Mouse (Mus musculus): ENCODE data around the gene Tifa. TPM values are rescaled to one million over a fixed set of nuclear protein-coding genes. Genes with fewer than 3 reads are reported as not detected.

Tifa gene
- polyA plus RNA-seq, 1 experiment from 2014 or later: 3.6 TPM

DNA sequence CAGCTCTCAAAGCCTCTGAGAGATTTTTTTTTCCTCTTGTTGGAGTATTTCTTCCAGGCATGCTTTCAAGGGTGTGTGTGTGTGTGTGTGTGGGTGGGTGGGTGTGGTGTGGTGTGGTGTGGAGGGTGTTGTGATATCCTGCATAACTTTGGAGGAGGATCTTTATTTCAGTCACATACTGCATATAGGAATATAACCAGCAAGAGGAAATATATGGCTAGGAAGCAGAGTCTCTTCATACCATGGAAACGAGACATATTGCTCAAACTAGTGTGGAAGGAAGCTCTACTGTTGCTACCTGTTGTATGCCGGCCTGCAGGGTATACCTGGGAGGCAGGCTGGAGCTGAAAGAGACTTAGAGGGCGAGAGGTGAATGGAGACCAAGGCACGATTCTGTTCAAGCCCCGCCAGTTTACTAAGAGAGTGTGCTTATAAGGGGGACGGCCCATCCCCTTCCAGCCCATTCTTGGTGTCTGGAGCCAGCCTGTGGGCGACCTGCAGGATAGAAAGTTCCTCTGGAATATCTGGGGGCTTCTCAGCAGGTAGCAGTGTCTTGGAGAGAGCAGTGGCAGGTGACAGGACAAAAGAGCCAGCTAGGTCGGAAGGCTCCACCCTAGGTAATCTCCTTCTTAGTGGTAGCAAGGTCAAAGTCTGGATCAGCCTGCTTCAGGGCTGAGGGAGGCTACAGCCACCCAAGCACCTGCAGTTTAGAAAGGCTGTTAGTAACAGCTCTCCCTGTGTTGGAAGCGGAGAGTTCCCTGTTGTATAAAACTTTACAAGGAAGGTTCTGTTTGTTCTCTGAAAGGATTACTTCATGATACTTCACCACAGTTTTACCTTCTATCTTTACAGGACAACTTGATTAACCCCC lies 61.4 kb downstream of the Tifa start:
- Histone ChIP-seq H3K4me3 (replicated peaks) (no peak overlapping the region), H3K4me1 (0 out of 2 replicates have a peak, but pooled peaks cover 3% of the 10 kb centered on the region), H3K36me3 (no peaks in the 10 kb centered on the region), H3K9me3 (replicated peaks) (no peaks in the 10 kb centered on the region), H3K4me2 (replicated peaks) (no peak overlapping the region), H3K27me3 (no peaks in the 10 kb centered on the region), H3K27ac (replicated peaks) (no peak overlapping the region), H3K9ac (no peak overlapping the region)
- 58% methylated on average over 9 of the region's 9 CpGs for WGBS
- no peak for ATAC-seq (ENCODE audit: insufficient number of reproducible peaks, low FRiP score, low TSS enrichment, low read depth)

DNA sequence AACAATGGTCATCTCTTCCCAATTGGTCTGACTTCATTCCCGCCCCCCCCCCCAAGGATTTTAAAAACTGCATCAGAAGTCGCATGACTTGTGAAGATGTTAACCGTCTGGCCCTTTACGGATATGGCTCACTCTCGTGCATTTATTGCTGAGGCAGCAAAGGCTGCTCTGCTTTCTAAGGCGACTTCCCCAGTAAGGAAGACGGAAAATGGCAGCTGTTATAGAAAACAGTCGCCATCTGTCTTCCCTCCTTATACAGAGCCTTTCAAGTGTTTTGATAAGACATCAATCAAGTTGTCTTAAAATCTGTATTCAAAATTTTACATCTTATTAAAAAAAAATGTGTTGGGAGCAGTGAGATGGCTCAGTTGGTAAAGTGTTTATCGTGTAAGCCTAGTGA lies 63.1 kb downstream of the Tifa start:
- Histone ChIP-seq H3K27ac (replicated peaks) (no peak overlapping the region), H3K27me3 (no peaks in the 10 kb centered on the region), H3K4me3 (replicated peaks) (no peak overlapping the region), H3K9ac (no peak overlapping the region), H3K9me3 (replicated peaks) (no peaks in the 10 kb centered on the region), H3K36me3 (no peaks in the 10 kb centered on the region), H3K4me2 (replicated peaks) (no peak overlapping the region), H3K4me1 (0 out of 2 replicates have a peak, but pooled peaks cover 3% of the 10 kb centered on the region)
- 73% methylated on average over 9 of the region's 9 CpGs for WGBS
- ATAC-seq (ENCODE audit: insufficient number of reproducible peaks, low FRiP score, low TSS enrichment, low read depth): no peak

DNA sequence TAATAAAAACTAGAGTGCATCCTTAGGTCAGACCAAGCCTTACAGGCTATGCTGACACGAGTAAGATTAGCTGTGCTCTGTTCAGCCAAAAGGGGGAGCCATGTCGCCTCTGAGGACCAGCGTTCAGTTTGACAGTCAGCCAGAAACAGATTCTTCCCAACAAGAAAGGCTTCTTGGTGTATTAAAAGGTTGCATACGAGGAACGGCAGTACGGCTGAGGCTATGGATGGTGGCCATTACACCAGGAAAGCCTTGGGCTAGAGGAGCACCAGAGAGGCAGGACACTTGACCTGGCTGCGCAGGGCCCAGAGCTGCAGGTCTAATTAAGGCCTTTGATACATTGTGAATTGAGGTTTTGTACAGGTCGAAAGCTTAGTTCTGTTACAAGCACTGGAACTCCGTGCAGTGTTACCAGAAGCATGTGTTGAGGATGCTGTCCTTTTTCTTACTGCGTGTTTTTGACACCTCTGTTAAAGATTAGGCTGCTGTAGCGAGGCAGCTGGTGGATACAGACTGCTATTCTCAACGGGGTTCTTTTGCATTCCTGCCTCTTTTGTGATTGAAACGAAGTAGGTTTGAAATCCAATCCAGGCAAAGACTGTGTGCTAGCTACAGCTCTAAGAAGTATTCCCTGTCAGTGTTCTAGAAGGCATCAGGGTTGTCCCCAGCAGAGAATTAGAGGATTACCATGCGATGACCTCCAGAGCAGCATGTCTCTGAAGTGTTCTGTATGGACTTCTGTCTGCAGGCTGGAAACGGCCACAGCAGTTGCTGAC lies 64.0 kb downstream of the Tifa start:
- Histone ChIP-seq H3K27ac (replicated peaks) (no peak overlapping the region), H3K4me1 (0 out of 2 replicates have a peak, but pooled peaks cover 3% of the 10 kb centered on the region), H3K9me3 (replicated peaks) (no peaks in the 10 kb centered on the region), H3K4me2 (replicated peaks) (peak overlapping the region; percentile 26; the same call in 1 of the 2 replicates), H3K27me3 (no peaks in the 10 kb centered on the region), H3K36me3 (no peaks in the 10 kb centered on the region), H3K9ac (no peak overlapping the region), H3K4me3 (replicated peaks) (no peak overlapping the region)
- 21% methylated on average over 15 of the region's 15 CpGs for WGBS
- no peak for ATAC-seq (ENCODE audit: insufficient number of reproducible peaks, low FRiP score, low TSS enrichment, low read depth)

DNA sequence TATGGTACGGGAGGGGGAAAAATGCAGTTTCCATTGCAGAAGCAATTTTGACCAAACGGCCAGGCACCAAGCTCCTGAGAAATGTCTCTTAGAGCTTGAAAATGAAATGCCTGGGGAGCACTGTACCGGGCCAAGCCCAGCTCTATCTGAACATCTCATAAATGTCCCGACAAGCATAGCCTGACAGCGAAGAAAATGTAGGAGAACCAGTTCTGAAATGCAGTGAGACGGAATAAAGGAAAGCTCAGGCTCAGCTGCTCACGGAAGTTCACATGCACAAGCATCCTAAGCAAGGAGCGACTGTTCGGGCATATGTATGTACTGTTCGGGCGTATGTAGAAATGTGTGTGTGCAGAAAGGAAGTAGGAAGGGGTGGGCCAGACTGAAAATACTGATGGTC lies 71.7 kb downstream of the Tifa start:
- H3K9me3 ChIP-seq (replicated peaks): no peaks in the 10 kb centered on the region
- ATAC-seq (ENCODE audit: insufficient number of reproducible peaks, low FRiP score, low TSS enrichment, low read depth): no peak
- no peak overlapping the region for H3K9ac ChIP-seq
- WGBS: 69% methylated on average over 11 of the region's 11 CpGs
- H3K36me3 ChIP-seq: no peaks in the 10 kb centered on the region
- H3K27me3 ChIP-seq: no peaks in the 10 kb centered on the region
- no peak overlapping the region for H3K4me3 ChIP-seq (replicated peaks)
- peak overlapping the region; percentile 63 for H3K27ac ChIP-seq (replicated peaks)
- H3K4me2 ChIP-seq (replicated peaks): no peak overlapping the region
- no peaks in the 10 kb centered on the region for H3K4me1 ChIP-seq

DNA sequence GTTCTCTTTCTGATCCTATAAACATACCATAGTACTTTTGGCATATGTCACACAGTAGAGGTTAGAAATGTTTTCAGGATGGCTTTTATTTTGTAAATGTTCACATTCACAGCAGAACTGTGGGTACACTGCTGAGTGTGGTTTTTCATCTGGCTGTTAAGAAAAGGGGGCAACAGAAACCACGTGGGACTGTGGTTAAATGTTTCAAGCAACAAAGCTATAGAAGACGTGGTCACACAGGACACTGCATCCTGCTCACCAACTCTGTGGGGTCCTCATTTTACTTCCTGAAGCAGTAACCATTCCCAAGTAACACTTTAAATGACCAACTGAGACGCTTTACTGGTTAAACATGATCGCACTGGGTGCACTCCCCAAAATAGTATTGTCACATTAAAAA lies 72.9 kb downstream of the Tifa start:
- no peak overlapping the region for H3K4me2 ChIP-seq (replicated peaks)
- ATAC-seq (ENCODE audit: insufficient number of reproducible peaks, low FRiP score, low TSS enrichment, low read depth): no peak
- no peaks in the 10 kb centered on the region for H3K9me3 ChIP-seq (replicated peaks)
- WGBS: 47% methylated on average over 4 of the region's 4 CpGs
- H3K9ac ChIP-seq: no peak overlapping the region
- no peaks in the 10 kb centered on the region for H3K4me1 ChIP-seq
- H3K4me3 ChIP-seq (replicated peaks): no peak overlapping the region
- no peaks in the 10 kb centered on the region for H3K36me3 ChIP-seq
- H3K27ac ChIP-seq (replicated peaks): no peak overlapping the region
- H3K27me3 ChIP-seq: no peaks in the 10 kb centered on the region

DNA sequence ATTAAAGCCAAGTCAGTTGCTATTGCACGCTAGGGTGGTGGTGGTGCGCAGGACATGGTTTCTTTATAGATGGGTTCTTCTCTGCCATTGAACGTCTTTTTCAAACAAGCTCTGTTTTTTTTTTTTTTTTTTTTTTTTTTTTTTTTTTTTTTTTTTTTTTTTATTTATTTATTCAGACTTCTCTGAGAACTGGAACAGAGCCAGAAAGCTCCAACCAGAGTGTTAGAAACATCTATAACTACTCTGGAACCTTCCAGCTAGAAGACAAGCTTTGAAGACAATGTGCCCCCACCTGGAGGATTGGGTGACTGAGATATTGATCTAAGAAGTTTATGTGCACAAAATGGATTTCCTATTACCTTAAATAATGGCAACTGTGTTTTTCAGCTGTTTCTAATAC lies 74.0 kb downstream of the Tifa start:
- Histone ChIP-seq H3K9ac (no peak overlapping the region), H3K27ac (replicated peaks) (no peak overlapping the region), H3K36me3 (no peaks in the 10 kb centered on the region), H3K4me1 (no peaks in the 10 kb centered on the region), H3K4me2 (replicated peaks) (no peak overlapping the region), H3K9me3 (replicated peaks) (no peaks in the 10 kb centered on the region), H3K27me3 (no peaks in the 10 kb centered on the region), H3K4me3 (replicated peaks) (no peak overlapping the region)
- no peak for ATAC-seq (ENCODE audit: insufficient number of reproducible peaks, low FRiP score, low TSS enrichment, low read depth)
- WGBS: 50% methylated on average over 3 of the region's 3 CpGs

DNA sequence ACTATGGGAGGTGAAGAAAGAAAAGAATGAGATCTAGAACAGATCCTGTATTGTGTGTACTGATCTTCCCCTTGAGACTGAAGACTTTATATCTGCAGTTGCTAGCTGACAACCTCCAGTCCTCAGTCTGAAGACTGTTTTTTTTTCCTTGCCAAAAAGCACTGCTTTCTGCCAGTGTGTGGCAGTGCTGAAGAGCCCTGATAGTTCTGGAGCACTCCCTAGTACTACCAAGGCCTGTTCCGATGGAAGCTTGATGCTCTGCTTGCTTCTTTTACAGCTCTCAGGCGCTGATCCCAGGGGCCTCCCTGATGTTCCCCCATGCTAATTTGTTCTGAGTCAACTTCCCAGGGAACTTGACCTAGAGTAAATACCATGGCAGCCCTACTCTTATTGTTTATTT lies 74.6 kb downstream of the Tifa start:
- 39% methylated on average over 2 of the region's 2 CpGs for WGBS
- ATAC-seq (ENCODE audit: insufficient number of reproducible peaks, low FRiP score, low TSS enrichment, low read depth): no peak
- no peaks in the 10 kb centered on the region for H3K36me3 ChIP-seq
- no peak overlapping the region for H3K27ac ChIP-seq (replicated peaks)
- H3K9ac ChIP-seq: no peak overlapping the region
- no peaks in the 10 kb centered on the region for H3K4me1 ChIP-seq
- no peak overlapping the region for H3K4me2 ChIP-seq (replicated peaks)
- no peaks in the 10 kb centered on the region for H3K9me3 ChIP-seq (replicated peaks)
- H3K27me3 ChIP-seq: no peaks in the 10 kb centered on the region
- no peak overlapping the region for H3K4me3 ChIP-seq (replicated peaks)

DNA sequence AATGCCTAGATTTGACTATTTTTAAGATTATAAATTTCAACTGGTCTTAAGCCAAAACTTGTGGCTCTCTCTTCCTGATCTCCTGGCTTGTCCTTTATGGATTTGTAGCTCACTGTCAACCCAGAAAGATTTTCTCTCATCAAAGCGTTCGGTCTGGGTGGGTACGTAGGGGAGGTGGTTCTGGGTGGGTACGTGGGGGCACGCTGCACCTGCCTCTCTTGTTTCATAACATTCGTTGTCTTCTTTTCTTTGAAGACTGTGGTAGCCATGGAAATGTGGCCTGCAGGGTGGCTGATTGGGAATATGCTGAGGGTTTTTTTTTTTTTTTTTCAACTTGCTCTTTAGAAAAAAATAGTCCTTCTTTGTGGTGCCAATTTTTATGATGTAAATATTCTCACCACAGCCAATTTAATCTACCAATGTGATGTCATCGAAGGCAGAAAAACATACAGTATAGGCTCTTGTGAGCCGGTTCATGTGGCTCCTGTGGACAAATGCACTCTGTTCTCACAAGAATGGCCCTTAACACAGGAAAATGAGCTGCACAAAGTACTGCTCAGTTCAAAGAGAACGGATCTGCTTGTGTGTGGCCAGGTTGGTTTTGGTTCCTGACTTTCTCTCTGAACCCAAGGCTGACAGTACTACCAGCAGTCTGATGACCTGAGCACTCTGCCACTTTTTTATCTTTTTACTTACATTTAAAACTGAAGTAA lies 78.6 kb downstream of the Tifa start:
- Histone ChIP-seq H3K4me3 (replicated peaks) (no peak overlapping the region), H3K9me3 (replicated peaks) (no peaks in the 10 kb centered on the region), H3K9ac (no peak overlapping the region), H3K4me2 (replicated peaks) (no peak overlapping the region), H3K27me3 (no peaks in the 10 kb centered on the region), H3K4me1 (no peaks in the 10 kb centered on the region), H3K36me3 (no peaks in the 10 kb centered on the region), H3K27ac (replicated peaks) (no peak overlapping the region)
- no peak for ATAC-seq (ENCODE audit: insufficient number of reproducible peaks, low FRiP score, low TSS enrichment, low read depth)
- 78% methylated on average over 9 of the region's 9 CpGs for WGBS

DNA sequence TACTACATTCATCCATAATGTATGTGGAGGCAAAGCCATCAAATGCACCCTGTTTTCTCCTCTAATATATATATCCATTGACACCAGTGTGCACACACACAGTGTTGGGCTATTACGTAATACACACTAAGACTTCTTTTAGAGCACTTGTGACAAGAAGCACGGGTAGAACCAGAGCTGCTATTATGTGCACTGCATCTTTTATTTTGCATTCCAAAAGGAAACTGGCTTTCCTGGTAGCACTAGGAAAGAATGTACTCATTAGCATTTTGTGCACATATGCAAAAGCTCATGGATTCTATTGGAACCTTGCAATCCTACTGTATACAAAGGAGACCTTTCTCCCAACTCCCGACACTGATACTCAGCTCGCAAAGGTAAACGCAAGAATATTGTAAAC lies 79.3 kb downstream of the Tifa start:
- Histone ChIP-seq H3K4me2 (replicated peaks) (no peak overlapping the region), H3K9ac (no peak overlapping the region), H3K27me3 (no peaks in the 10 kb centered on the region), H3K27ac (replicated peaks) (no peak overlapping the region), H3K4me1 (no peaks in the 10 kb centered on the region), H3K36me3 (no peaks in the 10 kb centered on the region), H3K9me3 (replicated peaks) (no peaks in the 10 kb centered on the region), H3K4me3 (replicated peaks) (no peak overlapping the region)
- no peak for ATAC-seq (ENCODE audit: insufficient number of reproducible peaks, low FRiP score, low TSS enrichment, low read depth)
- 61% methylated on average over 5 of the region's 5 CpGs for WGBS

DNA sequence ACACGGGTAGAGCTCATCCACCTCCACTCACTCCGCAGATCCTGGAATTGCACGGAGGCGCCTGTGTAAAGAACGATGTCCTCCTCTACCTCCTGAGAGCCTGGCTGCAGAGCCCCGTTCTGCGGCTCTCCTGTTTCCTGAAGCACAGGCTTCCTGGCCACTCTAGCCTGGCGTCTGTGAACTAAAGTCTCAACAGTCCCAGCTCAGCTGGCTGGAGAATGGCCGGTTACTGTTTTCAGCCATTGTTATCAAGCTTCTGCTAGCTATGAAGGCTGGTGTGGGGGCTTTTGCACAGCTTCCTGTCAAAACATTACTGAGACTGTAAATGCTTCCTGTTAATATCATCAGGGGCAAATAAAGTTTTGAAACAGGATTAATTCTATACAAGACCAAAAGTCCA lies 82.0 kb downstream of the Tifa start:
- ATAC-seq (ENCODE audit: insufficient number of reproducible peaks, low FRiP score, low TSS enrichment, low read depth): no peak
- Histone ChIP-seq H3K27ac (replicated peaks) (no peak overlapping the region), H3K9ac (no peak overlapping the region), H3K4me2 (replicated peaks) (no peak overlapping the region), H3K4me1 (no peaks in the 10 kb centered on the region), H3K9me3 (replicated peaks) (no peaks in the 10 kb centered on the region), H3K27me3 (no peaks in the 10 kb centered on the region), H3K4me3 (replicated peaks) (no peak overlapping the region), H3K36me3 (no peaks in the 10 kb centered on the region)
- WGBS: 82% methylated on average over 9 of the region's 9 CpGs

DNA sequence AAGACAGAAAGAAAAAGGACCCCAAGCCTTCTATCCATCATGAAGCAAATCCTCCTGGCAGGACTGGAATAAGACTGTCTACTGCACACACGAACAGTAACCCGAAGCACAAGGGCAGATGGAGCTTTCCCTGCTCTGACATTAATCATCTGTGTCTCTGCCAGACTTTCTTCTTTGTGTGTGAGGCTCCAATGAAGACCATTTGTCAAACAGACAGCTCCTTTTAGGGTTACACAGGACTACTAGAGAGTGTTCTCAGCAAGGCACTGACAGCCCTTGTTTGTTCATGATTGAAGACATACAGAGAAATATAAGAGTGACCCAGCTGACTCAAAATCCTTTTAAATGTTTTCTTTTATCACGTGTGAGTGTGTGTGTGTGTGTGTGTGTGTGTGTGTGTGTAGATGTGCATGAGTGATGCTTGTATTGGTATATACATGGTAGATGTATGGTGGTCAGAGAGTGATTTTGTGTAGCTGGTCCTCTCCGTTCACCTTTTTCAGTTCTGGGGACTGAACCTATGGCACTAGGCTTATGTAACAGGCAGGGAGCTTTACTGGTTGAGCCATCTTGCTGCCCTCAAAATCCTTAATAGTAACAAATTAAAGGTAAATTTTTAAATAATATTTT lies 84.8 kb downstream of the Tifa start:
- no peaks in the 10 kb centered on the region for H3K36me3 ChIP-seq
- WGBS: 46% methylated on average over 4 of the region's 4 CpGs
- no peak for ATAC-seq (ENCODE audit: insufficient number of reproducible peaks, low FRiP score, low TSS enrichment, low read depth)
- H3K27me3 ChIP-seq: no peaks in the 10 kb centered on the region
- H3K9ac ChIP-seq: no peak overlapping the region
- no peak overlapping the region for H3K4me3 ChIP-seq (replicated peaks)
- no peak overlapping the region for H3K27ac ChIP-seq (replicated peaks)
- H3K9me3 ChIP-seq (replicated peaks): no peaks in the 10 kb centered on the region
- no peaks in the 10 kb centered on the region for H3K4me1 ChIP-seq
- no peak overlapping the region for H3K4me2 ChIP-seq (replicated peaks)

Data from embryonic facial prominence, embryonic 15.5 days (tissue).